Mouse (Mus musculus) liver, embryonic 14.5 days (tissue): ENCODE results near the gene Crbn. TPM values are rescaled to one million over a fixed set of nuclear protein-coding genes. Genes with fewer than 3 reads are reported as not detected.

Experiments used
- ATAC-seq: fragments of 200-750 bp; cut with Nextera tagmentation; 2 replicates; pipeline ENCODE4 v1.8.0; 2017; ENCODE audit warnings: moderate number of reproducible peaks, mild to moderate bottlenecking, moderate library complexity; ENCODE audit not compliant: insufficient read depth
- DNase-seq, 3 experiments: peaks; one replicate each; pipeline ENCODE4 v3.0.0-alpha.2; 2012 to 2013; ENCODE audit warnings: low read depth in 3 of 3, low spot score in 3 of 3
- H3K27ac ChIP-seq: fragments of 300-500 bp; sonication (generic); 2 replicates; pipeline ENCODE4 v1.5.1; 2014; ENCODE audit warnings: moderate library complexity, mild to moderate bottlenecking, control low read depth, inconsistent platforms
- H3K27me3 ChIP-seq: fragments of 300-500 bp; sonication (generic); 2 replicates; pipeline ENCODE4 v1.6.1; 2014; ENCODE audit warnings: mild to moderate bottlenecking, low read length, moderate library complexity; ENCODE audit not compliant: control insufficient read depth, insufficient read depth
- H3K36me3 ChIP-seq: fragments of 300-500 bp; sonication (generic); replicated peaks from 2 replicates; pipeline ENCODE4 v1.6.1; 2014; ENCODE audit warnings: low read depth; ENCODE audit not compliant: control insufficient read depth, insufficient read depth
- H3K4me1 ChIP-seq, 2 experiments: fragments of 200-500 bp in 1 of 2; fragments of 300-500 bp in 1 of 2; sonication (generic) in 1 of 2; replicated peaks; 2 replicates each; pipeline ENCODE4 v1.6.1; 2012 to 2014; ENCODE audit warnings: antibody characterized with exemption in 1 of 2, inconsistent platforms in 1 of 2, low read length in 1 of 2; ENCODE audit not compliant: control insufficient read depth in 2 of 2, insufficient read depth in 2 of 2
- H3K4me2 ChIP-seq: fragments of 300-500 bp; sonication (generic); 2 replicates; pipeline ENCODE4 v1.6.1; 2014; ENCODE audit warnings: low read depth, mild to moderate bottlenecking, control low read depth, moderate library complexity
- H3K4me3 ChIP-seq, 2 experiments: fragments of 200-500 bp in 1 of 2; fragments of 300-500 bp in 1 of 2; sonication (generic) in 1 of 2; 2 replicates each; pipeline ENCODE4 v1.5.1; 2012 to 2014; ENCODE audit warnings: low read depth in 2 of 2, low read length in 2 of 2, mild to moderate bottlenecking in 2 of 2, control low read depth in 1 of 2, inconsistent platforms in 1 of 2, moderate library complexity in 1 of 2; ENCODE audit not compliant: insufficient read depth in 1 of 2
- H3K9ac ChIP-seq: fragments of 300-500 bp; sonication (generic); replicated peaks from 2 replicates; pipeline ENCODE4 v1.6.1; 2014; ENCODE audit warnings: mild to moderate bottlenecking, control low read depth, moderate library complexity
- H3K9me3 ChIP-seq: fragments of 300-500 bp; sonication (generic); 2 replicates; pipeline ENCODE4 v1.6.1; 2016; ENCODE audit warnings: low read length, mixed read lengths; ENCODE audit not compliant: control insufficient read depth
- CTCF ChIP-seq: IDR thresholded peaks from 2 replicates; pipeline ENCODE4 v1.5.1; 2016; ENCODE audit warnings: antibody characterized with exemption, low read depth, control low read depth
- EP300 ChIP-seq: IDR thresholded peaks from 2 replicates; pipeline ENCODE4 v1.6.1; 2016; ENCODE audit warnings: antibody characterized with exemption, low read depth
- WGBS: fragments of 180-500 bp; shearing (Covaris S2); extraction: QIAGEN DNeasy Blood & Tissue Kit; methylation state at CpG from one replicate; pipeline ENCODE4 v1.1.7; 2014; ENCODE audit not compliant: insufficient replicate concordance; 5-methylcytosine and 5-hydroxymethylcytosine counted together
- polyA plus RNA-seq, 2 experiments: library from polyadenylated mRNA; depleted of rRNA in 1 of 2; stranded (reverse) in 1 of 2; unstranded in 1 of 2; fragments of >200 nt; fragmentation: Nextera tagmentation in 1 of 2; extraction: Ambion mirVana in 1 of 2; gene quantifications; 2 replicates each; pipeline versions ENCODE4 v1.2.1 to v1.2.3; 2012 to 2014

Crbn gene
- polyA plus RNA-seq, 2 experiments, result 7.5 to 23.0 TPM

- no peaks in the 10 kb centered on the region for H3K4me1 ChIP-seq
- H3K4me2 ChIP-seq, result no peak overlapping the region
- no peaks in the 10 kb centered on the region for H3K9me3 ChIP-seq
- H3K36me3 ChIP-seq, result no peaks in the 10 kb centered on the region
- no peak overlapping the region for H3K9ac ChIP-seq
- H3K4me3 ChIP-seq, result no peak overlapping the region
- ATAC-seq (no peak), DNase-seq (no peak)
- 71% methylated on average over 7 of the region's 7 CpGs for WGBS
- no peak for TF ChIP-seq EP300
- TF ChIP-seq CTCF, result no peak
- H3K27ac ChIP-seq, result no peak overlapping the region
- H3K27me3 ChIP-seq, result no peaks in the 10 kb centered on the region
These were observed 49.6 kb downstream of the Crbn start for GRCm38 (mm10) chr6:106750291-106750690.

- TF ChIP-seq EP300 (no peak), CTCF (no peak)
- no peak within 1 kb of the TSS for H3K4me3 ChIP-seq
- H3K4me1 ChIP-seq, result no peaks in the 10 kb centered on the region
- H3K27me3 ChIP-seq, result no peaks in the 10 kb centered on the region
- 11% methylated on average over 6 of the region's 6 CpGs for WGBS
- ATAC-seq (peak; percentile 35; the same call in 1 of the 2 replicates), DNase-seq (no peak)
- no peak within 1 kb of the TSS for H3K4me2 ChIP-seq
- no peak within 1 kb of the TSS for H3K9ac ChIP-seq
- no peak within 1 kb of the TSS for H3K27ac ChIP-seq
- no peaks in the 10 kb centered on the region for H3K9me3 ChIP-seq
- no peaks in the 10 kb centered on the region for H3K36me3 ChIP-seq
These were observed 50.9 kb downstream of the Crbn start, which contains the start of gene Il5ra for GRCm38 (mm10) chr6:106748887-106749388. TSS of gene Il5ra (minus strand) at chr6:106749037.

GRCm38 (mm10) chr6:106747804-106748203 lies 52.1 kb downstream of the Crbn start:
- no peaks in the 10 kb centered on the region for H3K36me3 ChIP-seq
- H3K27ac ChIP-seq, result no peak overlapping the region
- WGBS, result 46% methylated on average over 3 of the region's 3 CpGs
- no peaks in the 10 kb centered on the region for H3K4me1 ChIP-seq
- DNase-seq, result no peak
- no peak overlapping the region for H3K4me2 ChIP-seq
- no peak for ATAC-seq
- H3K9me3 ChIP-seq, result no peaks in the 10 kb centered on the region
- H3K9ac ChIP-seq, result no peak overlapping the region
- H3K4me3 ChIP-seq, result no peak overlapping the region
- H3K27me3 ChIP-seq, result no peaks in the 10 kb centered on the region
- TF ChIP-seq CTCF, result no peak
- no peak for TF ChIP-seq EP300

- Histone ChIP-seq H3K36me3 (no peaks in the 10 kb centered on the region), H3K4me3 (no peak overlapping the region), H3K9me3 (no peaks in the 10 kb centered on the region), H3K27me3 (no peaks in the 10 kb centered on the region), H3K9ac (no peak overlapping the region), H3K27ac (no peak overlapping the region), H3K4me2 (no peak overlapping the region), H3K4me1 (no peaks in the 10 kb centered on the region)
- WGBS, result 73% methylated on average over 5 of the region's 5 CpGs
- TF ChIP-seq CTCF, result no peak
- TF ChIP-seq EP300, result no peak
- DNase-seq (no peak), ATAC-seq (no peak)
These were observed 52.6 kb downstream of the Crbn start for GRCm38 (mm10) chr6:106747251-106747650.

- H3K36me3 ChIP-seq, result no peaks in the 10 kb centered on the region
- no peak for TF ChIP-seq CTCF
- TF ChIP-seq EP300, result no peak
- H3K4me1 ChIP-seq, result no peaks in the 10 kb centered on the region
- ATAC-seq (no peak), DNase-seq (no peak)
- H3K27me3 ChIP-seq, result no peaks in the 10 kb centered on the region
- H3K9me3 ChIP-seq, result no peaks in the 10 kb centered on the region
- H3K4me3 ChIP-seq, result no peak overlapping the region
- H3K27ac ChIP-seq, result no peak overlapping the region
- 45% methylated on average over 7 of the region's 7 CpGs for WGBS
- no peak overlapping the region for H3K4me2 ChIP-seq
- no peak overlapping the region for H3K9ac ChIP-seq
These were observed 54.0 kb downstream of the Crbn start for GRCm38 (mm10) chr6:106745673-106746394.
